Mouse (Mus musculus) midbrain, embryonic 11.5 days (tissue): ENCODE results near the gene Mthfd1l. TPM values are rescaled to one million over a fixed set of nuclear protein-coding genes. Genes with fewer than 3 reads are reported as not detected.

ENCODE experiments used
- ATAC-seq: fragments of 200-750 bp; cut with Nextera tagmentation; 2 replicates; pipeline ENCODE4 v1.8.0; 2017; ENCODE audit warnings: moderate TSS enrichment, moderate library complexity; ENCODE audit not compliant: low FRiP score
- DNase-seq: peaks from one replicate; pipeline ENCODE4 v3.0.0; 2015; ENCODE audit warnings: low spot score; ENCODE audit errors: missing footprints
- H3K27ac ChIP-seq: fragments of 300-500 bp; sonication (generic); 2 replicates; pipeline ENCODE4 v1.5.1; 2014; ENCODE audit warnings: low read depth, low read length
- H3K27me3 ChIP-seq: fragments of 300-500 bp; sonication (generic); 2 replicates; pipeline ENCODE4 v1.6.1; 2014; ENCODE audit warnings: mild to moderate bottlenecking, low read length, moderate library complexity, mixed read lengths; ENCODE audit not compliant: control insufficient read depth, insufficient read depth
- H3K36me3 ChIP-seq: fragments of 300-500 bp; sonication (generic); 2 replicates; pipeline ENCODE4 v1.6.1; 2014; ENCODE audit warnings: mild to moderate bottlenecking, low read length, moderate library complexity, mixed read lengths; ENCODE audit not compliant: control insufficient read depth, insufficient read depth
- H3K4me1 ChIP-seq: fragments of 300-500 bp; sonication (generic); 2 replicates; pipeline ENCODE4 v1.6.1; 2014; ENCODE audit warnings: low read length; ENCODE audit not compliant: control insufficient read depth, insufficient read depth
- H3K4me2 ChIP-seq: fragments of 300-500 bp; sonication (generic); 2 replicates; pipeline ENCODE4 v1.6.1; 2014; ENCODE audit warnings: mild to moderate bottlenecking, moderate library complexity
- H3K4me3 ChIP-seq: fragments of 300-500 bp; sonication (generic); 2 replicates; pipeline ENCODE4 v1.5.1; 2014; ENCODE audit warnings: low read depth, low read length
- H3K9ac ChIP-seq: fragments of 300-500 bp; sonication (generic); 2 replicates; pipeline ENCODE4 v1.6.1; 2014; ENCODE audit warnings: low read length
- H3K9me3 ChIP-seq: fragments of 300-500 bp; sonication (generic); 2 replicates; pipeline ENCODE4 v1.6.1; 2016; ENCODE audit warnings: low read length; ENCODE audit not compliant: control insufficient read depth
- WGBS: fragments of 180-500 bp; shearing (Covaris S2); extraction: QIAGEN DNeasy Blood & Tissue Kit; methylation state at CpG from one replicate; pipeline ENCODE4 v1.1.7; 2014; 5-methylcytosine and 5-hydroxymethylcytosine counted together
- polyA plus RNA-seq: library from polyadenylated mRNA; unstranded; fragments of >200 nt; fragmentation: Nextera tagmentation; extraction: Ambion mirVana; gene quantifications from 2 replicates; pipeline ENCODE4 v1.2.1, GENCODE M21; 2014

Mthfd1l gene
- polyA plus RNA-seq, 1 experiment from 2014 or later, result 15.4 TPM

DNA sequence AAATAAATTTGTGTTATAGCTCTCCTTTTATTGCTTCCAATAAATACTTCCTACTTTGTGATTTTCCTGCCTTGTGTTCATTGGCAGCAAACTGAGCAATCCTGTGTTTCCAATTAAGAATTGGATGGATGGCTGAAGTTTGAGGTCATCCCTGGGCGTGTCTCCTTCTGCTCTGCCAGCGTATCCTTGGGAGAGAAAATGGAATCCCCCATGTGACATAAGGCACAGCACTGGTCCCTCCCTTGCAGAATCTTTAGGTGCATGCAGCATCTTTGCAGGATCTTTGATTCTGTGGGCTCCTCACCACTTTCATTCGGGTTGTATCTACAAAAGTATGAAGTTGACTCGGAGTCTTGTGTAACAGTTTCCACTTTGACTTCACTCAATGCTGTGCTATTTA, 53.7 kb downstream of the Mthfd1l start:
- no peak overlapping the region for H3K4me2 ChIP-seq
- no peak overlapping the region for H3K9ac ChIP-seq
- no peaks in the 10 kb centered on the region for H3K36me3 ChIP-seq
- ATAC-seq (no peak), DNase-seq (no peak)
- no peaks in the 10 kb centered on the region for H3K9me3 ChIP-seq
- no peaks in the 10 kb centered on the region for H3K4me1 ChIP-seq
- H3K27ac ChIP-seq, result no peak overlapping the region
- H3K27me3 ChIP-seq, result no peaks in the 10 kb centered on the region
- 93% methylated on average over 4 of the region's 4 CpGs for WGBS
- H3K4me3 ChIP-seq, result no peak overlapping the region

DNA sequence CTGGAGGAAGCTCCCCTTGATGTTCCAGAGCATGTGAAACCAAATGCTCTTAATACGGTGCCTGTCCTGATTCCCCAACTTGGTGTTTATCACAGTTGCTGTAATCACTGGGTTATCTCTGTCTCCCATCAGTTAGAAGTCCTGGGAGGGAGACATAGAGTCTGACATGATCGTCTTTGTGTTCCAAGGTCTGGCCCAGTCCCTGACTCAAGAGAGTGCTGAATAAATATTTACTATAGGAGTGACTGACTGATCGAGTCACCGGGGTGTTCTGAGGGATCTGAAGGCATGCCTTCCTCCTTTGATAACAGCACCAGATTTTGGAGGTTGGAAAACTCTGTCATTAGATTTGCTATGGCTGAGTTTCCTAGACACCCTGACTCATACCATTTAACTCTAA, 54.5 kb downstream of the Mthfd1l start:
- no peaks in the 10 kb centered on the region for H3K4me1 ChIP-seq
- no peak for DNase-seq
- H3K4me3 ChIP-seq, result no peak overlapping the region
- H3K9ac ChIP-seq, result no peak overlapping the region
- no peaks in the 10 kb centered on the region for H3K9me3 ChIP-seq
- H3K27ac ChIP-seq, result no peak overlapping the region
- 91% methylated on average over 4 of the region's 4 CpGs for WGBS
- no peak for ATAC-seq
- H3K36me3 ChIP-seq, result 0 out of 2 replicates have a peak, but pooled peaks cover 2% of the 10 kb centered on the region
- no peaks in the 10 kb centered on the region for H3K27me3 ChIP-seq
- no peak overlapping the region for H3K4me2 ChIP-seq

DNA sequence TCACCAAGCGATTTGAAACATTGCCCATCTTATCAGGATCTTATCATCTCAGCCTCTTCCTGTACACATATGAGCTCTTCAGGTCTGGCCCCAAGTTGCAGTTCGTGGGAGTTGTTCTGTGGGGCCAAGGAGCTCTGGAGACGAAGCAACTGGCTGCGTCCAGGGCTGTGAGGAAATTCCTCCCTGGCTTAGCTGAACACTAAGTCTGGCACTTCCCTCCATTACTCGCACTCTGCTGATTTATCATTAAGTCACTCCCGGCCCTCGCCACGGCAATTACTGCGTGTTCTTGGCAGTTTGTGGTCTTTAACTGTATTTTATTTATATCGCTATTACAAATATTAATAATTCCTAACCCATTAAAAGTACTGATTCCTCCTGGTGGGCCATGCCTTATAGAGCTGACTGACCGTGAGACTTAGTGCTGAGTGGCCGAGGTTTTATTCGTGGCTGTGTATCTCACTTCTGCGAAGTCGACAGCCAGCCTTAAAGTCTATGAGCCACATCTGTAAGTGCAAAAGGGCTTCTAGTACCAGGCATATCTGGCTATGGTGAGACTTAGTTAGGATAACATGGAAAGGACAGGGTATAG, 56.0 kb downstream of the Mthfd1l start:
- Histone ChIP-seq H3K9me3 (no peaks in the 10 kb centered on the region), H3K4me1 (no peaks in the 10 kb centered on the region), H3K9ac (no peak overlapping the region), H3K4me3 (no peak overlapping the region), H3K4me2 (no peak overlapping the region), H3K36me3 (0 out of 2 replicates have a peak, but pooled peaks cover 2% of the 10 kb centered on the region), H3K27ac (no peak overlapping the region), H3K27me3 (no peaks in the 10 kb centered on the region)
- ATAC-seq (no peak), DNase-seq (peak; percentile 19)
- WGBS, result 92% methylated on average over 15 of the region's 15 CpGs

DNA sequence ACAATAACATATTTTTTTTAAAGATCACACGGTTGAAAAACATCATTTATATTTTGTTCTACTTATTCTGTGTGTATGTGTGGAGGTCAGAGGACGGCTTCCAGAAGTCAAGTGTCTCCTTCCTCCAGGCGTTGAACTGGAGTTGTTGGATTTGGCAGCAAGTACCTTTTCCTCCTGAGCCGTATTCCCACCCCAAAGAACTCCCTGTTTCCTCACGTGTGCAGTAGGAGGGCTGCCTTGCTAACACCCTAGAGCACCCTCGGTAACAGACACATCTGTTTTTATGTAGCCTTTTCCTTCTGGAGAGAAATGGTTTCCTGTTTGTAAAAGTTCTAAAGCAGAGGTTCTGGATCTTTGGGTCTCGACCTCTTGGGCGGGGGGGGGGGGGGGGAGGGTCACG, 60.8 kb downstream of the Mthfd1l start:
- 0 out of 2 replicates have a peak, but pooled peaks cover 2% of the 10 kb centered on the region for H3K36me3 ChIP-seq

DNA sequence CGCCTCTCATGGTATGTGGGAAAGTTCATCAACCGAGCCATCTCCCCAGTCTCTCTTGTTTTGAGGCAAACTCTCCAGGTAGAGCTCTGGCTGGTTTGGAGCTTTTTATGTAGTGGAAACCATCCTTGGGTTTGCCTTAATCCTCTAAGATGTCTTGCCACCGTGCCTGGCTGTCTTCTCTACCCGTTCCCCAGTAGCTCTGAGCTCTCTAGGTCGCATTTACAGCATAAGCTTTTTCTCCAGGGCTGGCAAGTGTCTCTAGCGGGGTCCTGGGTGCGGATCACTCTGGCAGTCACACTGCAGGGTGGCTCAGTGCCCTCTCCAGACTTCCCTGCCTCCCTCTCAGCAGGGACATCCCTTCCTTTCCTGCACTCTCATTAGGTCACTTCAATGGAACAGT, 63.6 kb downstream of the Mthfd1l start:
- DNase-seq, result no peak
- 0 out of 2 replicates have a peak, but pooled peaks cover 2% of the 10 kb centered on the region for H3K36me3 ChIP-seq
- no peak overlapping the region for H3K4me3 ChIP-seq
- H3K4me2 ChIP-seq, result no peak overlapping the region
- ATAC-seq, result no peak
- no peaks in the 10 kb centered on the region for H3K4me1 ChIP-seq
- no peaks in the 10 kb centered on the region for H3K9me3 ChIP-seq
- no peak overlapping the region for H3K9ac ChIP-seq
- 90% methylated on average over 7 of the region's 7 CpGs for WGBS
- no peaks in the 10 kb centered on the region for H3K27me3 ChIP-seq
- no peak overlapping the region for H3K27ac ChIP-seq

More for the DNA sequence above, 60.8 kb downstream of the Mthfd1l start:
- no peaks in the 10 kb centered on the region for H3K9me3 ChIP-seq
- no peaks in the 10 kb centered on the region for H3K27me3 ChIP-seq
- no peak overlapping the region for H3K27ac ChIP-seq
- H3K9ac ChIP-seq, result no peak overlapping the region
- DNase-seq, result no peak
- WGBS, result 89% methylated on average over 9 of the region's 9 CpGs
- no peak for ATAC-seq
- H3K4me1 ChIP-seq, result no peaks in the 10 kb centered on the region
- H3K4me2 ChIP-seq, result no peak overlapping the region
- H3K4me3 ChIP-seq, result no peak overlapping the region

DNA sequence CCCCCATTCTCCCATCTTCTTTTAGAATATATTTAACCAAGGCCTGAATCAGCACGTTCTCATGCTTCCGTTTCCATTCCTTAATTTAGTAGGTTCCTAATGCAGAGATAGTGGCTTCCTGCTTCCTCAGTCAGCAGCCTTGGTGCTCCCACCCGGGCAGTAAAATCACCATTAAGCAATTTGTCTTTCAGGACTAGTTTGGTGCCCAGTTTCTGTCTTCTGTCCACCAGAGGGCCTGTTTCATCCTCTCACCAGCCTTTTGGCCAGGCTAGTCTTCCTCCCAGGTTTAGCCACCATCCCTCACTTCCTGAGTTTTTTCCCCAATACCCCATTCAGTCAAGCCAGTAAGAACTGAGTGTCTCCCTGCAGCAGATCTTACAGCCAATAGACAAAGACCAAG, 64.1 kb downstream of the Mthfd1l start:
- 92% methylated on average over 3 of the region's 3 CpGs for WGBS

DNA sequence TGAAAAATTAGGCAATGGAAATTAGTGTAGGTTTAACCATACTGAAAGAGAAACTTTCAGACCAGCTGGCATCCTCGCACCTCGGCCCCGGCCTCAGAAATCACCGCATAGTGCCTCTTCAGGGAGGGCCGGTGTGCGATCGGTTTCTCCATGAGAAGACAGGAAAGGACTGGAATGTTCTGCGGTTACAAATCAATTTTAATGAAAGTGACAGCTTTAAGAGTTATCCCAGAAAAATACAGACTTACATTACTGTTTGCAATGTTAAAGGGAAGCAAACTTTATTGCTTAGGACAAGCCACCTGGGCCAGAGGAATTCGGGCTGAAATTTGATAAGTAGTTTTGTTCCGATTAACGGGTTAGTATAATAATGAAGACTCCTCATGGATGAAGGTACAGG, 65.7 kb downstream of the Mthfd1l start:
- Histone ChIP-seq H3K4me2 (no peak overlapping the region), H3K27ac (no peak overlapping the region), H3K4me3 (no peak overlapping the region), H3K36me3 (no peaks in the 10 kb centered on the region), H3K4me1 (no peaks in the 10 kb centered on the region), H3K9me3 (no peaks in the 10 kb centered on the region), H3K9ac (no peak overlapping the region), H3K27me3 (no peaks in the 10 kb centered on the region)
- WGBS, result 97% methylated on average over 11 of the region's 11 CpGs
- ATAC-seq, result no peak
- DNase-seq, result no peak

More for the DNA sequence above, 64.1 kb downstream of the Mthfd1l start:
- no peak overlapping the region for H3K9ac ChIP-seq
- no peak overlapping the region for H3K4me2 ChIP-seq
- 0 out of 2 replicates have a peak, but pooled peaks cover 2% of the 10 kb centered on the region for H3K36me3 ChIP-seq
- H3K27ac ChIP-seq, result no peak overlapping the region
- H3K4me1 ChIP-seq, result no peaks in the 10 kb centered on the region
- H3K4me3 ChIP-seq, result no peak overlapping the region
- no peaks in the 10 kb centered on the region for H3K9me3 ChIP-seq
- ATAC-seq (no peak), DNase-seq (no peak)
- no peaks in the 10 kb centered on the region for H3K27me3 ChIP-seq

DNA sequence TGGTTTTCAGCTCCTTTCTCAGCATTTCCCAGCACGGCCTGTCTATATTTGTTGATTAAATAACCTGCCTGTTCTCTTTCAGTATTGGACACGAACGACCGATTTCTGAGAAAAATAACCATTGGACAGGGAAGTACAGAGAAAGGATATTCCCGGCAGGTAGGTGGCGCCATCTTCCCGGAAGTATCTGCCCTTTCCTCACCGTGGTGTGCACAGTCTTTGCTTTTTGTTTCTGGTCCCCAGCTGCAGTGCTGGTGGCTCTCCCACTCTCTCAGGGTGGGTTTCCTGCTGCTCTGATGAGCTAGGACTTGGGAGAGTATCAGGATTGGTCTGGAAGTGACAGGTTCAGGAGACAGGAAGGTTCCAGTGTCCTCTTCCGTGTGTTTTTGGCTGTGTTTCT, 68.8 kb downstream of the Mthfd1l start:
- DNase-seq (peak; percentile 83), ATAC-seq (no peak)
- H3K4me3 ChIP-seq, result no peak overlapping the region
- H3K4me2 ChIP-seq, result no peak overlapping the region
- H3K27ac ChIP-seq, result no peak overlapping the region
- no peaks in the 10 kb centered on the region for H3K36me3 ChIP-seq
- H3K4me1 ChIP-seq, result no peaks in the 10 kb centered on the region
- H3K9ac ChIP-seq, result no peak overlapping the region
- WGBS, result 83% methylated on average over 9 of the region's 9 CpGs
- no peaks in the 10 kb centered on the region for H3K9me3 ChIP-seq
- no peaks in the 10 kb centered on the region for H3K27me3 ChIP-seq

DNA sequence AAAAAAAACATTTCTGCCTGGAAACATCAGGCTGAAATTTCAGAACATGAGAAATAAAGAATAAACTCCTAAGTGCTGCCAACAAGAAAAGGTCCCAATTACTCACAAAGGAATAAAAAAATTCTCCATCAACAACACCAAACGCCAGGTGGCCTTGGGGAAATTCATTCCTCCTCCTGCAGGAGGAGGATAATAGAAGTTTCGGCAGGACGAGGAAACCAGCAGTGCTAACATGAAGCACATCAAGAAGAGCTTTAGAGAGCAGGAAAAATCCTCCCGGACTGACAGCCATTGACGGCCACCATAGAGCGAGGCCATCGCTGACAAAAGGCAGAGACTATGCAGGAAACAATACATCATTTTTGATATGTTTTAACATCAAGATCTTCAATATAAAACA, 71.5 kb downstream of the Mthfd1l start:
- no peaks in the 10 kb centered on the region for H3K36me3 ChIP-seq
- no peak for DNase-seq
- H3K4me2 ChIP-seq, result no peak overlapping the region
- H3K4me3 ChIP-seq, result no peak overlapping the region
- no peaks in the 10 kb centered on the region for H3K4me1 ChIP-seq
- no peaks in the 10 kb centered on the region for H3K27me3 ChIP-seq
- no peaks in the 10 kb centered on the region for H3K9me3 ChIP-seq
- H3K9ac ChIP-seq, result no peak overlapping the region
- H3K27ac ChIP-seq, result no peak overlapping the region
- 84% methylated on average over 7 of the region's 7 CpGs for WGBS
- ATAC-seq, result no peak
